Mouse (Mus musculus) G1E-ER4 (cell line): ENCODE data around the gene Sema4d. TPM values are rescaled to one million over a fixed set of nuclear protein-coding genes. Genes with fewer than 3 reads are reported as not detected.

Experiments used
- GATA1 ChIP-seq: IDR thresholded peaks from one replicate; pipeline ENCODE4 v1.8.0; 2012; ENCODE audit warnings: low read length, inconsistent platforms
- polyA plus RNA-seq: library from polyadenylated mRNA; stranded (reverse); fragments of >175 nt; gene quantifications from 2 replicates; pipeline ENCODE4 v1.2.3, GENCODE M21; 2012

Gene Sema4d
- polyA plus RNA-seq, 1 experiment, result 76.3 TPM

DNA sequence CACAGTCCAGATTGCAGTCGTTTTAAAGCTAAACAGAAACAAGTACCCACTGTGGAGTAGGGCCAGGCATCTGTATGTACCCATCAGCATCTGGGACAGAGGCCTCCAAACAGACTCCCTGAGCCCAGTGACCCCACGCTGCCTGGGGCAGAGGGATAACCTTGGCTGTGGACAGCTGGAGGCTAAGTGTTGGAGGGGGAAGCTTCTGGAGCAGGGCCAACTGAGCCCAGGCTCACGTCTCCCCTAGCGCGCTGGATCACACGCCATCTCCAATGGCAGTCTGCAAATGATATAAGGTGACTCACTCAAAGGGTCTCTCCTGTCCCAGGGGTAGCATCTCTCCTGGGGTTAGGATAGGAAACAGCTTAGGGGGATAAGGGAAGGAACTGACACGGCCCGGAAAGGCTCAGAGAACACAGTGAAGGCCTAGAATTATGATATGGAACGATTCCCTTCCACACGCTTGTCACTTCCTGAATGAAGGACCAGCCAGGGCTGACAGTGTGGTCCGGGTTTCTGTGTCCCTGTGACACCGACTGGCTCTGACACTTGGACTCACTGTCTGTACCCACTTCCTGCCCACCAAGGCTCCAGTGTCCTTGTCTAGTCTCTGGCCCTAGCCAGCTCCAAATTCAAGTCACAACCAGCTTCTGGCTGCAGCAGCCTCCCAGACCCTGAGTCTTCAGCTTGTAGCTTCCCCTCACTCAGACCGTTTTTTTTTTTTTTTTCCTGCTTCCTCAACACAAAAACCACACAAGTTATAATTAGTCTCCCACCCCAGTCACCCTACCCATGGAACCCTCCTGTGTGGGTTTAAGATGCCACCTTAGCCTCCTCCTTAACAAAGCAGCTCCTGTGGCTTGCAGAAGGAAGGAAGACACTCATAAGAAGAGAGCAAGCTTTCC lies 57.3 kb downstream of the Sema4d start:
- no peak for TF ChIP-seq GATA1

GRCm38 (mm10) chr13:51734556-51734955 lies 59.0 kb downstream of the Sema4d start:
- no peak for TF ChIP-seq GATA1

DNA sequence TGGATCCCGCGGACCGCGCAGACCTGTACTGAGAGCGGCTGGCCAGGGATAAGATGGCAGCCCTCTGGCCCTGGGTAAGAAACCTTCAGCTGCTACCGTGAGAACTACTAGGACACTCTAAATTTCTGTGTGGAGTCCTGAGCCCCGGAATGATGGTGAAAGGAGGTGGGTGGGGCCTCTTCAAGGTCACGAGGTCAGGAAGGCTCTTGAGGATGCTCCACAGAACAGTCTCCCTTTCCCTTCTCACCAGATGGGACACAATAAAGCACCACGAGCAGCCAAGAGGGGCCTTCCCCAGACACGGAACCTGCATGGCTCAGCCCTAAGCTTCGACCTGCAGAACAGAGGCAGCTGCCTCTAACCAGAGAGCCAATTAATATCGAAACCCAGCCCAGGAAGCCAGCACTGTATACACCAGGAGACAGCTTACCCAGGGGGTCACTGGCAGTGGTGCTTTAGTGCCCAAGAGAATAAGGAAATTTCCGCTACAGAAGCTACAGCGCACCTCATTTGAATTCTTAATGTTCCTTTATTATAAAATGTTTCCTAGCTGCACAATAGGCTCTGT lies 61.4 kb downstream of the Sema4d start:
- no peak for TF ChIP-seq GATA1

DNA sequence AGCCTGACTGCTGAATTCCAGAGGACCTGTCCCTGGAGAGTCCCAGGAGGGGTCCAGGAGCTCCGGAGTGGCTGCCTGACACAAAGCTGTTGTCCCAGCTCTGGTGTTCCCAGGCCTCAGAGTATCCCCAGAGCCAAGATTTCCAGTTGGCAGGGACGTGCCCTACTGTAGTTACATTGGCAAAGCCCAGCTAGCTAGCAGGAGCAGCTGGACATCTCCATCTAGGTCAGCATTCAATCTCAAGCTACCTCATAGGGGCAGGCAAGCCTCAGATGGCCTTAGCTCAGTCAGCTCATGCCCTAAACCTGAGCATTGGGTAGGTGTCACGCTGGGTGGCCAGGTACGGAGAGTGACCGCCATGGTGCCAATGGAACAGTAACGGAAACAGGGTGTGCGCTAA lies 62.1 kb downstream of the Sema4d start:
- TF ChIP-seq GATA1, result no peak

- TF ChIP-seq GATA1, result no peak
These were observed 63.6 kb downstream of the Sema4d start for GRCm38 (mm10) chr13:51729887-51730361.

- no peak for TF ChIP-seq GATA1
These were observed 66.2 kb downstream of the Sema4d start for GRCm38 (mm10) chr13:51727364-51727763.

GRCm38 (mm10) chr13:51725926-51726574 lies 67.5 kb downstream of the Sema4d start:
- no peak for TF ChIP-seq GATA1

GRCm38 (mm10) chr13:51725446-51725845 lies 68.1 kb downstream of the Sema4d start:
- no peak for TF ChIP-seq GATA1

DNA sequence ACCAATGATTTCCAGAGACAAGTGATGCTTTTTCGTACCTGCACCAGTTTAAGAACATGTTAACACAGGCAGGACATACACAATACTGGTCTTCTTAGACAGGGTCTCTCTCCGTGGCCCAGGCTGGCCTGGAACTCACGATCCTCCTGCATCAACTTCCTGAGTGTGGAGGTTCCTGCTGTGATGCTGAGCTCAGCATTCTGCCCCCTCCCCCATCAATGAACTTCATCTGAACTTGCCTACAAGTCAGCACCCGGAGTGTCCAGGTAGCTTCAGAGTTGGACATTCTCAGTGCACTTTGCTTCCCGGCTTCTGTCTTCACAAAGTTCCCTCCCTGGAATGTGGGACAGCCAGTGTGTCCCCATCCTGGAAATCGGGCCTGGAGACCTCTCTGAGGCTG lies 69.0 kb downstream of the Sema4d start:
- no peak for TF ChIP-seq GATA1

DNA sequence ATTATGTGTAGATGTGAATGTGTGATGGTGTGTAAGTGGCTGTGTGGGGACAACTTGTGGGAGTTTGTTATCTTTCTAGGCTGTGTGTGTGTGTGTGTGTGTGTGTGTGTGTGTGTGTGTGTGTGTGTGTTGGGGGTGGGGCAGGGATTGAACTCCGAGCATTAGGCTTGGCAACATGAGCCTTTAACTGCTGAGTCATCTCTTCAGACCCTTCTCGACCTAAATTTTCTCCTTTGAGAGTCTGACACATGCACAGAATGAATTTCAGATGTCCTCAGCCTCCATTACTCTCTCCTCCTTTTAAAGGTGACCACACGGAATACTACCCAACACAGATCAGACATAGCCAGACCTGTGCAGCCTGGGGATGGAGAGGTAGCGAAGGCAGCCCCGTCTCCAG lies 70.4 kb downstream of the Sema4d start:
- TF ChIP-seq GATA1, result no peak

DNA sequence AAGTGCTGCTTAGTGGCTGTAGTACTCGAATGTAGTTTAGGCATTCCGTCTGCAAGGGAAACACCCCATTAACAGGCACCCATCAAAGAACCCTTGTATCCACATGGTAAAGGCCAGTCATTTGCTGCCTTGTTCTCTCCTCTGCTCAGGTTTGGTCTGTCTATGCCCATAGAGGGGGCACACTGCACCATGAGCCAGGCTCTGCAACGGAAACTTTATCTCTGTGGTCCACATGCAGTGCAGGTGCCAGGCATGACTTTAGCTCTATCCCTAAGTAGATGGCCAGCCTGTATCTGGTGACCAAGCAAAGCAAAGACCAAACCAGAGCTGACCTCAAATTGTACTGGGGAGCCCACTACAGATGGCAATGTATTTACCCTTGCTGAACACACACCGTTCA lies 73.0 kb downstream of the Sema4d start:
- no peak for TF ChIP-seq GATA1

DNA sequence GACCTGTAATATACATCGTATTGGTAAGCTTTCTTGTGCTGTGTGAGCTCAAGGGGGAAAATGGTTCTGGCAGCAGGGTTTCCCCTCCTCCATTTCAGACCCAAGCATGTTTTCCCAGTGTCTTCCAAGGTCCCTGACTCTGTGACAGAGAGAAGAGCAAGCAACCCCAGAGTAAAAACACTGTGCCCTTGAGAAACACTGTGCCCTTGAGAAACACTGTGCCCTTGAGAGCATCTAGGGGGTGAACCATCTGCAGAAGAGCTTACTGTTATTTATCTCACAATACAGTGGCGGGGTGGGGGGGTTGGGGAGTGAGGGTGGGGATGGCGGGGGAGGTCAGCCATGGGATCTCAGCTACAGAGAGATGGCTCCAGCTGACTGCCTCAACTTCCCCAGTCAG lies 74.3 kb downstream of the Sema4d start:
- no peak for TF ChIP-seq GATA1

- TF ChIP-seq GATA1, result no peak
These were observed 76.9 kb downstream of the Sema4d start for GRCm38 (mm10) chr13:51716350-51717263.

DNA sequence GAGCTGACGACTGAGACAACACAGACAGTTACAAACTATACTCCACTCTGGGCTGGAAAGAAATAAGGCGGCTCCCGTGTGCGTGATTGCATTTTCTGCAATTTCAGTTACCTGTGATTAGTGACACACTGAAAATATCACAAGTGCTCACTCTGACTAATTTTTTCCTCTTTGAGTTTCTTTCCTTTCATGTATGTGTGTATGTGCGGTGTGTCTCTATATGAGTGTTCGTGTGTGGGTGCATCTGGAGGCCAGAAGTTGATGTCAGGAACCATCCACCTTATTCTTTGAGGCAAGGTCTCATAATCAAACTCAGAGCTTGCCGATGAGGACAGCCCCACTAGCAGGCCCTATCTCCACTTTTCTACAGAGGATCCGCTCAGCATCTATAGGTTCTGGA lies 81.5 kb downstream of the Sema4d start:
- no peak for TF ChIP-seq GATA1

DNA sequence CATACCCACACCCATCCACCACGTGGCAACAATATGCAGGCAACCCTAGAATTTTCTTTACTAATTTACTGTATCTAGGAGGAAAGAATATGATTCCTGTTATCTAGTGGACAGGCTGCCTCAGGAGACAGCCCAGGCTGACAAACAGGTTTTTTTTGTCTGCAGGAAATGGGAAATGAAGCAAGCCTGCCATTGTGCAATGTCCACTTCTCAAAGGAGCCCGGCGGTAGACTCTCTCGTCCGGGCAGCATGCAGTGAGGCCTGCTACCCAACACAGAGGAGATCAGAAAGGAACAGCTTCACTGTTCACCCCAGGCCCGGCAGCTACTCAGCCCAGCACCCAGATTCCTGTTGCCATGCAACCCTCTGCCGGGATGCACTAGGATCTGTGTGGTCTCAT lies 82.8 kb downstream of the Sema4d start:
- no peak for TF ChIP-seq GATA1
